Mouse (Mus musculus): Measurements from ENCODE around the gene Mthfd2. TPM values are rescaled to one million over a fixed set of nuclear protein-coding genes. Genes with fewer than 3 reads are reported as not detected.

The Mthfd2 gene
- 10 to 100 TPM; 21.3 to 21.8 TPM for total RNA-seq (2023)

DNA sequence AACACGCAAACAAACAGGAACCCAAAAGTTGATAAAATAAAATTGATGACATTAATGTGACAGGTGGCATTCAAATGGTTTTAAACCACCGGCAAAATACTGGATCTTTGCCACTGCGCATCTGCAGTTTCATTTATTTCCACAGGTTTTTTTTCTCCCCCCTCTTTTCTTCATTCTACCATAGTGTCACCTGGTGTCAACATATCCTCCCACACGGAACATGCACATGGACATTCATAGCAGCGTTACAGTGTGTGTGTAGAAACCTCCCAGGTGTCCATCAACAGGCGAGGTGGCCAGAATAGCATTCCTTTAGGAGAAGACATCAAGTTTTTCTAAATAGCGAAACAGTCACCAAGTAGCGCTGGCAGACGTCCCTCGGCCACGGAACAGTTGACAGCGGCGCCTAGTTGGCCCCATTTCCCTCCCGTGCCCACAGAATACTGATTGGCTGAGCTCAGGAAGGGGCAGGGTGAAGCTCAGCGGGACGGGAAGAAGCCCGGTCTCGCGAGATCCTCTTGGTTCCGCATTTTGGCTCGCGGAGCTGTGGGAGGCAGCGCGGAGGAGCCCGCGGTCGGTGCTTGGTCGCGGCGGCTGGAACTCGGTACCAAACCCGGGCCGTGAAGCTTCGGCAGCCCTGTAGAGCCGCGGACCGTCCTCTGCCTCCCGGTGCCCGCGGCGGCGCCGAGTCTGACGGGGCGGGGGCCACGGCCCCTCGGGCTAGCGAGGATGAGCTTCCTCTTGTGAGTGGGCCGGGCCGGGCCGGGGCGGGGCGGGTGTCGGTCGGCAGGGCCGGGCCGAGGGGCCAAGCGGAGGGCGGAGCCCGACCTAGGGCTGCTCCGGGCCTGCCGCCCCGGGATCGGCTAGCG is at the start of gene Mthfd2, which contains the start of gene Mob1a:
Gene Mthfd2, minus strand, starts transcription at position 384 of the 869 bp plus-strand sequence.
Gene Mob1a, plus strand, starts transcription at position 492 of the 869 bp plus-strand sequence.

DNA sequence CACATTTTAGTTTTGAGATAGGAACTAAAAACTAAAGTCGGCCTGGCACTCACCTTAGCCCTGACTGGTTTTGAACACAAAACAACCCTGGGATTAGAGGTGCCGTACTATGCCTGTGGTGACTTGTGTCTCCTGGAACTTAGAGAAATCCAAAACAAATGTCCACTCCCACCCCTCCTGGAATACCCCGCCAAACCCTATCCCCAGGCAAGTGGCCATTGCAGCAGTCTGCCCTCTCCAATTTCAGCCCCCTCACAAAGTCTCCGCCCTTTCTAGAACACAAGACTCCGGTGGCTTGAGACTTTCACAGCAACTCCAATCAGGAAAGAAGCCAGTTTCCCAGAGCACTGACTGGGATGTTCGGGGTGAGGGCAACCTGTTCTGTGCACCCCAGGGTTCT is 23.2 kb upstream of the Mthfd2 start, which contains the start of gene Bola3:
Gene Bola3, plus strand, starts transcription at position 275 of the 400 bp plus-strand sequence.

Other genes with a start within 250 kb of the Mthfd2 start
- gene Pcgf1, start 248.0 kb downstream of the Mthfd2 start, total RNA-seq (2023), result 10 to 100 TPM; 22.7 to 26.8 TPM
- gene Lbx2, start 239.5 kb downstream of the Mthfd2 start, total RNA-seq (2023), result not detected
- 1 to 10 TPM; 6.0 to 8.2 TPM for gene Ccdc142, start 224.3 kb downstream of the Mthfd2 start, total RNA-seq (2023)
- 1 to 10 TPM; 5.8 to 6.9 TPM for gene Gm42688, start 224.3 kb downstream of the Mthfd2 start, total RNA-seq (2023)
- gene Mrpl53, start 216.9 kb downstream of the Mthfd2 start, total RNA-seq (2023), result 10 to 100 TPM; 23.5 to 23.7 TPM
- gene Mogs, start 210.4 kb downstream of the Mthfd2 start, total RNA-seq (2023), result 10 to 100 TPM; 34.1 to 37.5 TPM
- gene Wbp1, start 204.3 kb downstream of the Mthfd2 start, total RNA-seq (2023), result 10 to 100 TPM; 23.8 to 26.6 TPM
- 10 to 100 TPM; 26.6 to 28.6 TPM for gene Ino80b, start 200.5 kb downstream of the Mthfd2 start, total RNA-seq (2023)
- under 1 TPM in 1 of 2 experiments, not detected in 1; 0.30 TPM for gene Rtkn, start 190.4 kb downstream of the Mthfd2 start, total RNA-seq (2023)
- gene Wdr54, start 169.5 kb downstream of the Mthfd2 start, total RNA-seq (2023), result under 1 TPM in 1 of 2 experiments, not detected in 1; 0.34 TPM
- gene 1700003E16Rik, start 169.5 kb downstream of the Mthfd2 start, total RNA-seq (2023), result not detected
- 100 to 1,000 TPM; 127 TPM for gene Dctn1, start 160.0 kb downstream of the Mthfd2 start, total RNA-seq (2023)
- not detected for gene Slc4a5, start 106.1 kb downstream of the Mthfd2 start, total RNA-seq (2023)
- gene Mob1a, start 108 bp upstream of the Mthfd2 start, total RNA-seq (2023), result 100 to 1,000 TPM; 204 to 207 TPM
- 10 to 100 TPM; 11.2 to 11.4 TPM for gene Bola3, start 23.2 kb upstream of the Mthfd2 start, total RNA-seq (2023)
- 10 to 100 TPM; 84.0 to 91.8 TPM for gene Tet3, start 133.2 kb upstream of the Mthfd2 start, total RNA-seq (2023)
- gene Dguok, start 181.1 kb upstream of the Mthfd2 start, total RNA-seq (2023), result 10 to 100 TPM; 43.8 to 49.0 TPM
- not detected for gene Actg2, start 210.4 kb upstream of the Mthfd2 start, total RNA-seq (2023)
- gene Stambp, start 246.8 kb upstream of the Mthfd2 start, total RNA-seq (2023), result 10 to 100 TPM; 23.4 to 27.7 TPM